Mouse (Mus musculus) cerebellum, adult 2 months (tissue): ENCODE measurements around the gene Padi4.

Experiments used
- CTCF ChIP-seq: fragments of 200-500 bp; IDR thresholded peaks from 2 replicates; pipeline ENCODE4 v1.5.1; 2011; ENCODE audit warnings: low read depth, mild to moderate bottlenecking, control low read depth, low read length, moderate library complexity, borderline replicate concordance; ENCODE audit not compliant: insufficient read depth
- POLR2A ChIP-seq: fragments of 200-500 bp; IDR thresholded peaks from 2 replicates; pipeline ENCODE4 v1.6.1; 2011; ENCODE audit warnings: low read length, control low read depth, borderline replicate concordance; ENCODE audit not compliant: insufficient read depth

- TF ChIP-seq CTCF, result no peak
- TF ChIP-seq POLR2A, result no peak
Observed at GRCm38 (mm10) chr4:140747978-140748377, 26.1 kb downstream of the Padi4 start.
